Mouse (Mus musculus) erythroblast, embryonic 14.5 days (primary cell): Measurements from ENCODE around the gene Rgs8. TPM values are rescaled to one million over a fixed set of nuclear protein-coding genes. Genes with fewer than 3 reads are reported as not detected.

ENCODE experiments used
- H3K27me3 ChIP-seq: 2 replicates; pipeline ENCODE4 v1.6.1; 2012; ENCODE audit warnings: inconsistent platforms; ENCODE audit not compliant: control insufficient read depth
- H3K36me3 ChIP-seq: 2 replicates; pipeline ENCODE4 v1.6.1; 2012; ENCODE audit warnings: mild to moderate bottlenecking, inconsistent platforms; ENCODE audit not compliant: control insufficient read depth
- H3K4me1 ChIP-seq: 2 replicates; pipeline ENCODE4 v1.6.1; 2012; ENCODE audit warnings: inconsistent platforms; ENCODE audit not compliant: control insufficient read depth
- H3K4me3 ChIP-seq: replicated peaks from 2 replicates; pipeline ENCODE3; 2012; ENCODE audit warnings: moderate library complexity, mild to moderate bottlenecking, inconsistent platforms
- H3K9me3 ChIP-seq: 2 replicates; pipeline ENCODE4 v1.6.1; 2012; ENCODE audit warnings: low read length, inconsistent platforms, mixed read lengths; ENCODE audit not compliant: control insufficient read depth
- GATA1 ChIP-seq: IDR thresholded peaks from 2 replicates; pipeline ENCODE4 v1.6.1; 2012; ENCODE audit warnings: low read length, inconsistent platforms, mixed read lengths
- TAL1 ChIP-seq: IDR thresholded peaks from 3 replicates; pipeline ENCODE4 v1.6.1; 2012; ENCODE audit warnings: low read length, inconsistent platforms, mixed read lengths
- polyA plus RNA-seq: library from polyadenylated mRNA; stranded (reverse); fragments of >175 nt; gene quantifications from 2 replicates; pipeline ENCODE4 v1.2.3, GENCODE M21; 2012

Rgs8 gene
- polyA plus RNA-seq, 1 experiment = not detected

DNA sequence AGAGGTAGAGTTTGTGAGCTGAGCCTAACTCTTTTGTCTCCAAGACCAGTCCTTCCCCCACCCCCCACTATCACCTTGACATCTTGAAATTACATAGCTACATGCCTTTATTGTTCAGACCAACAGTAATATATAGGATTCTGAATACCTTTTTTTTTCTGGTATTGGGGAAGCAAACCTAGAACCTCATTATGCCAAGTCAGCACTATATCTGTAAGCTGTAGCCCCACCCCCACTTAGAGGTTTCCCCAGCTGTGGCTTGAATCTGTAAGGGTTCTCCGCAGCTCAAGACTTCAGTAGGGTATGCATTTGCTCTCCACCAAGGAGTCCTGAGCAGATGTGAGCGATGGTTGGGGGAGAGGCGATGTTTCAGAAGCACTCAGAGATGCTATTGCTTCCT, 18.5 kb downstream of the Rgs8 start:
- Histone ChIP-seq H3K9me3 (no peaks in the 10 kb centered on the region), H3K4me1 (no peaks in the 10 kb centered on the region), H3K4me3 (no peak overlapping the region), H3K27me3 (no peaks in the 10 kb centered on the region), H3K36me3 (no peaks in the 10 kb centered on the region)
- no peak for TF ChIP-seq GATA1
- TF ChIP-seq TAL1 = no peak

DNA sequence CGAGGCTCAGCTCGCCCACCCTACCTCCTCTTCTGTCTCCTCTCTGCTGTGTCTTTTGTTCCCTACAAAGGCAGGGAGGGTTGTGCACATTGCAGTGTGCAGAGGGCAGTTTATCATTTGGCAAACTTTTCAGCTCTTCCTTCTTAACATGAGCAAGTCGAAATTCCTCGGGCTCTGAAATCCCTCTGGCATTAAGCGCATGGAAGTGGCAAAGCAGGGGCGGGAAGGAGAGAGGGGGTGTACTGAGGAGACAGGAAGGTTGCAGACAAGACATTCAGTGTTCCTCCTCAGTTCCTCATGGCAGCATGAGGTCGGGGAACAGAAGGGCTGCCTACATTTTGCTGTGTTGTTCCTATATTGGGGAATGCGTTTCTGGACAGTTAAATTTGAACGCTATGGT, 19.9 kb downstream of the Rgs8 start:
- H3K4me3 ChIP-seq = no peak overlapping the region
- H3K4me1 ChIP-seq = no peaks in the 10 kb centered on the region
- no peaks in the 10 kb centered on the region for H3K9me3 ChIP-seq
- H3K27me3 ChIP-seq = no peaks in the 10 kb centered on the region
- no peak for TF ChIP-seq TAL1
- no peaks in the 10 kb centered on the region for H3K36me3 ChIP-seq

DNA sequence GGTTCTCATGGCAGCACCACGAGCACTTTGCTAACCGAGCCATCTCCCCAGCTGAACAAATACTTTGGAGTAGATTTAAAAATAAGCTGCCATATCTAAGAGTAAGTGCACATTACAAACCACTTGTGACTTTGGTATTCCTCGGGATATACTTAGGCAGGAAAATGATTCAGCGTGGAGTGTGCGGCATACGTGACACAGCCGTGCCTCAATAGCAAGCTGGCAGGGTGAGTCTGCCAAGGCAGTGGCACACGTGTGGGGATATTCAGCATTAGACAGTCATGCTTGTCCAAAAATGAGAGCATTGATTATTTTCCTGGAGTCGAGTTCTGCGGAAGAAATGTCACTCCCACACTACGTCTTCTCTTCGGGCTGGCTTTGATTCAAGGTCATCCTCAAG, 21.1 kb downstream of the Rgs8 start:
- Histone ChIP-seq H3K36me3 (no peaks in the 10 kb centered on the region), H3K4me1 (no peaks in the 10 kb centered on the region), H3K4me3 (no peak overlapping the region), H3K27me3 (no peaks in the 10 kb centered on the region), H3K9me3 (no peaks in the 10 kb centered on the region)
- TF ChIP-seq TAL1 (no peak), GATA1 (no peak)

DNA sequence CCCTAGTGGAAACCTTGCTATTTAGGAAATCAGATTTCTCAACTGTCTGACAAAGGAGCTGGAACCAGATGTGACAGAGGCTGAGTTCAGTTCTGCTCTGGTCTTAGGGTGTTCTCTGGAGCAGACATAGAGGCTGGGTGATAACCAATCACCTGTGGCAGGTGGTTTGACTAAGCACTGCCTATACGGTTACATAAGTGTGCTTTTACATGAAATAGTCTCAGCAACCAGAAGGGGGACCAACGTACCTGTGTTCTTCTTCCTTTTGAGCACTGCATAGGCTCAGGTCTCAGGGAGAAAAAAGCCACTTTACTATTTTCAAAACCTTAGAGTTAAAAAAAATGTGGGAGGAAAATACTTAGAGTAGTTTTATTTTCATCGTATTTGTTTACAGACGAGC, 22.8 kb downstream of the Rgs8 start:
- Histone ChIP-seq H3K4me3 (no peak overlapping the region), H3K9me3 (no peaks in the 10 kb centered on the region), H3K27me3 (no peaks in the 10 kb centered on the region), H3K36me3 (no peaks in the 10 kb centered on the region), H3K4me1 (no peaks in the 10 kb centered on the region)
- TF ChIP-seq GATA1 = no peak
- TF ChIP-seq TAL1 = no peak

DNA sequence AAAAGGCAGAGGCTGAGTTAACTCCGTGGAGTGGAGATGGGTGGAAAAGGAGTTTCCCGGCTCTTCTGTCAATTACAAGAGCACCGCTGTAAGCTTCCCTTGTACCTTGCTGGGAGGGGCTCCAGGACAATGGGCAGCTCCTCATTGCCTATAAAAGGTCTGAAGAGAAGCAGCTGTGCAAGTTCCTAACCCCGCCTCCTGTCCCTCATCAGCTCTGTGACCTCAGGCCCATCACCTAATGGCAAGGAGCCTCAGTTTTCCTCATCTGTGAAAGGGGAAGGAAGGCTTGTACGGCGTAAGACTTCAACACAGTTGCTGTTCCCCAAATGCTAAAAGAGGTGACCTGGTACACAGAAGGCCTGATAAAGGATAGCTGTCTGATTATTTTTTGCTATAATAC, 24.8 kb downstream of the Rgs8 start:
- TF ChIP-seq TAL1 (no peak), GATA1 (no peak)

DNA sequence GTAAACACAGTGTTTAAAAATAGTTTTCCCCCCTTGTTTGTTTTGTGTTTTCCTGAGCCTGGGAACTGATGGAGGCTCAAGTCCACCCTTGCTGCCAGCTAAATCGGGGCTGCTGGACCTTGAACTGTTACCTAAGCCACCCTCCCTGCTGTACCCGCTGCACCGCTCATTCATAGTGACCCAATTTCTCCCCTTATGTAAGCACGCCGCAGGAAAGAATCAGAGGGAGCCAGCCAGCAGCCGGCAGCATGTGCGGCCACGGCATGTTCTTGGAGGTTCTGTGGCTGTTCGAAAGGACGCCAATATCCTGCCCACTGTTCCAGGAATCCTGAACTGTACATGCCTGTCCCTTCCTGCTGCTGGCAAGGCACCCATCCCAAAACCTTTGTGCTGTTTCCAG, 26.3 kb downstream of the Rgs8 start:
- Histone ChIP-seq H3K27me3 (no peaks in the 10 kb centered on the region), H3K9me3 (no peaks in the 10 kb centered on the region), H3K4me3 (no peak overlapping the region), H3K36me3 (no peaks in the 10 kb centered on the region), H3K4me1 (no peaks in the 10 kb centered on the region)
- TF ChIP-seq GATA1 (no peak), TAL1 (no peak)

More for the DNA sequence above, 24.8 kb downstream of the Rgs8 start:
- Histone ChIP-seq H3K36me3 (no peaks in the 10 kb centered on the region), H3K27me3 (no peaks in the 10 kb centered on the region), H3K4me3 (no peak overlapping the region), H3K9me3 (no peaks in the 10 kb centered on the region), H3K4me1 (no peaks in the 10 kb centered on the region)

DNA sequence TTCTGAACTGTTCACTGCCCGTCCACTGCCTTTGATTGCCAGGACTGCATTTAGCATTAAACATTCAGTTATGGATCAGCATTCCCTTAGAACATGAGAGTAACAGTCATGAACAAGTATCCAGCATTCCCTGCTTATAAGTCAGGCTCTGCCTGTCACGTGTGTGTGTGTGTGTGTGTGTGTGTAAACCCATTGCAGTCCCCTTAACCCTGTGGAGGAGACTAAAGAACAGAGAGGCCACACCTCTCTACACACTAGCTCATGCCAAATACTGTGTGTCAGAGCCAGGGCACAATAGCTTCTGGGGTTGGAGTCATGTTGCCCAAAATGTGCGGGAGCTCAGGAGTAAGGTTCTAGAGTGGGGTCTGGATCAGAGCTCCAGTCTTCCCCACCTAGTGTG, 26.8 kb downstream of the Rgs8 start:
- Histone ChIP-seq H3K4me1 (no peaks in the 10 kb centered on the region), H3K9me3 (no peaks in the 10 kb centered on the region), H3K36me3 (no peaks in the 10 kb centered on the region), H3K27me3 (no peaks in the 10 kb centered on the region), H3K4me3 (no peak overlapping the region)
- TF ChIP-seq TAL1 (no peak), GATA1 (no peak)

DNA sequence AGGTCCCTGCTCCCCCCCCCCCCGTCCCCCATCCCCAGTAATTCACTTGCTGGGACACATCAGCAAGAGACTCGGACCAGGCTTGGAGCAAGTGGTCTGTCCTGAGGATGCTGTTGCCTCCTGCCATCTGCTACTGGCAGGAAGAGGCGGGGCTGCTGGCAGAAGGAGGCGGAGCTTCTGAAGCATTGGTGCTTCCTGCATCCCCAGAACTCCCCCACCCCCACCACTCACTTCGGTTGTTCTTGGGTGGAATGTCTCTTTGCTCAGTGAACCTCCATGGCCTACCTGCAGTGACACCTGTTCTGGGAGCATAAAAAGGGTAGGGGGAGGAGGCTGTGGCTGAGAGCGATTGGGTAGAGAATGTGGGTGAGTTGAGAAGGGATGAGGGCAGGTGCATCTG, 27.5 kb downstream of the Rgs8 start:
- no peaks in the 10 kb centered on the region for H3K4me1 ChIP-seq
- no peak overlapping the region for H3K4me3 ChIP-seq
- H3K9me3 ChIP-seq = no peaks in the 10 kb centered on the region
- no peaks in the 10 kb centered on the region for H3K27me3 ChIP-seq
- TF ChIP-seq TAL1 (no peak), GATA1 (no peak)
- H3K36me3 ChIP-seq = no peaks in the 10 kb centered on the region

DNA sequence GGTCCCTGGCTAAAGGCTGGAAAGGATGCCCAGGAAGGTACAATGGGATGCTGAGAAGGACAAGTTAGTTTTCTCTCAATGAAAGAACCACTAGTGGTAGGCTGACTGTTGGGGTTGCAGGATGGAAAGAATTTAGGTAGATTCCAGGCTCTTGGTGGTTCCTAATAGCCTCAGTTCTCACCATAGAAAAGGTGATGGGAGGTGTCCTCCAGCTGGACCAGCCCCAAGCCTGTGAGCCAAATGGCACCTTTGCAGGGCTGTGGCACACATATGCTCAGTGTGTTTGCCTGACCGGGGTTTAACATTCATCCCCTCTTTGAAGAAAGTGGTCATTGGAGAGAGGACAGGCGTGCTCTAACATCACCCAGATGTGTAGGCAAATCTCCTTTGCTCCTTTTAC, 28.2 kb downstream of the Rgs8 start:
- H3K4me1 ChIP-seq = no peaks in the 10 kb centered on the region
- TF ChIP-seq GATA1 (no peak), TAL1 (no peak)
- H3K9me3 ChIP-seq = no peaks in the 10 kb centered on the region
- no peak overlapping the region for H3K4me3 ChIP-seq
- H3K27me3 ChIP-seq = no peaks in the 10 kb centered on the region
- H3K36me3 ChIP-seq = no peaks in the 10 kb centered on the region

DNA sequence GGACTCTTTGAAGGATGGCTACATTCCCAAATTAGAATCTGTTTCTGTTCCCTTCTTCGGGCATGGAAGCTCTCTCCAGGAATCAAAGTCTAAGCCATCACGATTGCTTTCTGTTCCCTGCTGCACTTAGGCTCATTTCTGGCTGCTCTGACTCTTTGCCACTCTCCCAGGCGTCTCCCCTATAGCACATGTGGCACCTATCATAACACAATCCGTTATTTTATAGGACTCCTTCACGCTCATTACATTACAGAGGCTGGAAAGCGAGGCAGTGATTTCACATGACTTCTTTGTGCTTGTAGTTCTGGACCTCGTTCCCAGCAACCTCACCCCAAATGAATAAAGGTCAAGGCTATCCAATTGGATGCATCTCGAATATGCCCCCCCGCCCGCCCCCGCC, 30.4 kb downstream of the Rgs8 start:
- H3K4me1 ChIP-seq = no peaks in the 10 kb centered on the region
- no peaks in the 10 kb centered on the region for H3K27me3 ChIP-seq
- H3K36me3 ChIP-seq = no peaks in the 10 kb centered on the region
- TF ChIP-seq GATA1 (no peak), TAL1 (no peak)
- H3K9me3 ChIP-seq = no peaks in the 10 kb centered on the region
- H3K4me3 ChIP-seq = no peak overlapping the region

DNA sequence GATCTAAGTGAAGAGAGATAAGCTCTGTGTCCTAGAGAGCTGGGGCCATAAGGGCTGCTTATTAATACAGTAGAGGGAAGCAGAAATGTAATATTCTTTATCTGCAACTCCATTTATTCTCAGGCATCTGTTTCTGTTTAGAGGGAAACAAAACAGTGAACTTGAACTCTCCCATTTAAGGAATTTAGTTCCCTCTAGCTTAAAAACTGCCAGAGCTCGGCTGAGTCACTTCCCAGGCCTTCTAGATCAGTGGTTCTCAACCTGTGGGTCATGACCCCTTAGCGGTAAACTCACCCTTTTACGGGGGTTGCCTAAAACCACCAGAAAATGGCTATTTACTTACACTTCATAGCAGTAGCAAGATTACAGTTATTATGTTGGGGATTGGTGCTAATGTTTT, 32.8 kb downstream of the Rgs8 start:
- H3K36me3 ChIP-seq = no peaks in the 10 kb centered on the region
- no peak overlapping the region for H3K4me3 ChIP-seq
- H3K4me1 ChIP-seq = no peaks in the 10 kb centered on the region
- no peak for TF ChIP-seq TAL1
- no peaks in the 10 kb centered on the region for H3K9me3 ChIP-seq
- no peaks in the 10 kb centered on the region for H3K27me3 ChIP-seq
